ENCODE assay signal across 11 mouse cellular contexts in genomic region chr15:13174618-13174980, GRCm38 (mm10). TPM values are rescaled to one million over a fixed set of nuclear protein-coding genes. Genes with fewer than 3 reads are reported as not detected.
DNase-seq lines count a peak whose midpoint lies in the region; ATAC-seq lines count a peak whose summit lies in the region.
"Had no signal": no experiment of that assay in that cellular context is flagged by ENCODE, and none has a peak within 500 bp of the region (broad histone marks: within the 10 kb centered on the region; RNA-seq: fewer than 3 reads in every experiment).

No protein-coding gene starts in this region.

- DNase-seq in heart, adult 9 months (ENCODE audit: low spot score in 2 of 2): no peak
- peak; percentile 27 for DNase-seq in forebrain, embryonic 10.5 days (ENCODE audit: extremely low spot score, low spot score)
- DNase-seq in neural tube, embryonic 10.5 days (ENCODE audit: extremely low spot score, low spot score): peak; percentile 32
- no peak for DNase-seq in urinary bladder, postnatal 36 days (ENCODE audit: low spot score in 2 of 2)
- DNase-seq in right cerebral cortex, postnatal 25 days: no peak
- DNase-seq in cerebellum, postnatal 14 days: no peak
- DNase-seq: lung, postnatal 36 days; right cerebral cortex, postnatal 14 days had no signal

- no peaks in the 10 kb centered on the region for H3K27me3 ChIP-seq in heart, embryonic 11.5 days (ENCODE audit: control insufficient read depth, insufficient read depth, low read length)
- H3K27me3 ChIP-seq in forebrain, embryonic 10.5 days (ENCODE audit: poor library complexity, severe bottlenecking): peaks cover 44% of the 10 kb centered on the region
- H3K27me3 ChIP-seq in kidney, embryonic 16.5 days (ENCODE audit: insufficient read depth, low read length): peaks cover 13% of the 10 kb centered on the region; the same call in 1 of the 2 replicates

- 0 out of 2 replicates have a peak, but pooled peaks cover 2% of the 10 kb centered on the region for H3K4me1 ChIP-seq in heart, embryonic 11.5 days (ENCODE audit: control insufficient read depth, insufficient read depth, low read length)
- peaks cover 41% of the 10 kb centered on the region for H3K4me1 ChIP-seq in forebrain, embryonic 10.5 days
- H3K4me1 ChIP-seq in kidney, embryonic 16.5 days (ENCODE audit: insufficient read depth, low read length): peaks cover 18% of the 10 kb centered on the region

- WGBS in heart, embryonic 11.5 days (ENCODE audit: insufficient replicate concordance): 18% methylated on average over 6 of the region's 6 CpGs
- WGBS in forebrain, embryonic 10.5 days: 8% methylated on average over 6 of the region's 6 CpGs
- 14% methylated on average over 6 of the region's 6 CpGs for WGBS in kidney, embryonic 16.5 days

- no peak overlapping the region for H3K9ac ChIP-seq in heart, embryonic 11.5 days (ENCODE audit: low read depth, low read length)
- no peak overlapping the region for H3K9ac ChIP-seq in kidney, embryonic 16.5 days (replicated peaks; ENCODE audit: low read length)

- H3K36me3 ChIP-seq in heart, embryonic 11.5 days (ENCODE audit: control insufficient read depth, insufficient read depth, low read length): no peaks in the 10 kb centered on the region
- H3K36me3 ChIP-seq in forebrain, embryonic 10.5 days (replicated peaks): no peaks in the 10 kb centered on the region
- H3K36me3 ChIP-seq in kidney, embryonic 16.5 days (ENCODE audit: insufficient read depth, low read length): no peaks in the 10 kb centered on the region

- peak overlapping the region; percentile 63; the same call in 1 of the 2 replicates for H3K4me3 ChIP-seq in heart, embryonic 11.5 days (ENCODE audit: low read depth, low read length)
- H3K4me3 ChIP-seq in forebrain, embryonic 10.5 days: peak overlapping the region; percentile 85
- peak overlapping the region; percentile 70 for H3K4me3 ChIP-seq in kidney, embryonic 16.5 days (ENCODE audit: low read length)

- no peak overlapping the region for H3K27ac ChIP-seq in heart, embryonic 11.5 days (ENCODE audit: low read depth, low read length)
- H3K27ac ChIP-seq in forebrain, embryonic 10.5 days: peak overlapping the region; percentile 94; the same call in 1 of the 2 replicates
- H3K27ac ChIP-seq in kidney, embryonic 16.5 days (ENCODE audit: low read length): no peak overlapping the region

- no peaks in the 10 kb centered on the region for H3K9me3 ChIP-seq in heart, embryonic 11.5 days (replicated peaks; ENCODE audit: control insufficient read depth, low read length)
- no peaks in the 10 kb centered on the region for H3K9me3 ChIP-seq in forebrain, embryonic 10.5 days
- H3K9me3 ChIP-seq in kidney, embryonic 16.5 days (ENCODE audit: low read length): no peaks in the 10 kb centered on the region

- ATAC-seq in heart, embryonic 11.5 days (replicated peaks; ENCODE audit: insufficient number of reproducible peaks, low FRiP score, low TSS enrichment): no peak
- ATAC-seq in kidney, embryonic 16.5 days (ENCODE audit: low FRiP score, low TSS enrichment): no peak
- ATAC-seq: activated CD4-positive, CD25-positive, alpha-beta regulatory T cell, adult 4 months had no signal

- H3K4me2 ChIP-seq in heart, embryonic 11.5 days: peak overlapping the region; percentile 91
- H3K4me2 ChIP-seq in kidney, embryonic 16.5 days (replicated peaks; ENCODE audit: low read depth, low read length): peak overlapping the region; percentile 83

RNA-seq across cellular contexts. Expression of gene Cdh6, which starts 1.1 kb away (rescaled TPM):
- polyA plus RNA-seq in heart, embryonic 11.5 days (2014; fragmentation: Nextera tagmentation; extraction: Ambion mirVana): 2.2 and 2.7 TPM in 2 replicates
- polyA plus RNA-seq in forebrain, embryonic 10.5 days (2016; fragmentation: Nextera tagmentation; extraction: Ambion mirVana): 13.6 and 16.8 TPM in 2 replicates
- 33.8 and 34.8 TPM in 2 replicates for polyA plus RNA-seq in kidney, embryonic 16.5 days (2015; fragmentation: Nextera tagmentation; extraction: Ambion mirVana)

Comparison
In these comparisons a context has a peak if more than half of its experiments do, and no peak if none do; other contexts are left out.
1. DNase-seq: peak in forebrain, embryonic 10.5 days (single experiment) and neural tube, embryonic 10.5 days (single experiment); none in heart, adult 9 months (0 of 2), urinary bladder, postnatal 36 days (0 of 2), right cerebral cortex, postnatal 25 days (single experiment) and cerebellum, postnatal 14 days (0 of 2).
2. Peak in every context shown above with its lines, with median percentiles within 50 percentile points of each other: H3K4me3 ChIP-seq.